Mouse (Mus musculus): ENCODE results near the gene Dscam. TPM values are rescaled to one million over a fixed set of nuclear protein-coding genes. Genes with fewer than 3 reads are reported as not detected.

Gene Dscam
- polyA plus RNA-seq, 1 experiment from 2014 or later, result 0.05 TPM

- DNase-seq (ENCODE audit: low spot score), result no peak
- TF ChIP-seq CTCF (IDR thresholded peaks at IDR 0.05; ENCODE audit: low read depth), result no peak
- no peak overlapping the region for H3K4me3 ChIP-seq (replicated peaks; ENCODE audit: low read depth, low read length)
- H3K4me2 ChIP-seq (ENCODE audit: low read length), result no peak overlapping the region
- H3K27me3 ChIP-seq (ENCODE audit: insufficient read depth, low read length), result no peaks in the 10 kb centered on the region
- no peaks in the 10 kb centered on the region for H3K36me3 ChIP-seq (ENCODE audit: insufficient read depth, low read length)
- no peaks in the 10 kb centered on the region for H3K4me1 ChIP-seq (replicated peaks; ENCODE audit: insufficient read depth, low read length)
- no peak for ATAC-seq (replicated peaks; ENCODE audit: low FRiP score, low read depth)
- no peak overlapping the region for H3K9ac ChIP-seq (ENCODE audit: low read depth, low read length)
- H3K9me3 ChIP-seq (replicated peaks; ENCODE audit: low read length), result no peaks in the 10 kb centered on the region
- 79% methylated on average over 3 of the region's 3 CpGs for WGBS
- no peak overlapping the region for H3K27ac ChIP-seq
Observed at GRCm38 (mm10) chr16:96640101-96640500, 530.5 kb downstream of the Dscam start.

- H3K27me3 ChIP-seq (ENCODE audit: insufficient read depth, low read length), result no peaks in the 10 kb centered on the region
- no peak overlapping the region for H3K4me2 ChIP-seq (ENCODE audit: low read length)
- no peak overlapping the region for H3K9ac ChIP-seq (ENCODE audit: low read depth, low read length)
- H3K4me1 ChIP-seq (replicated peaks; ENCODE audit: insufficient read depth, low read length), result no peaks in the 10 kb centered on the region
- H3K4me3 ChIP-seq (replicated peaks; ENCODE audit: low read depth, low read length), result no peak overlapping the region
- 62% methylated on average over 2 of the region's 2 CpGs for WGBS
- H3K36me3 ChIP-seq (ENCODE audit: insufficient read depth, low read length), result no peaks in the 10 kb centered on the region
- no peak overlapping the region for H3K27ac ChIP-seq
- ATAC-seq (replicated peaks; ENCODE audit: low FRiP score, low read depth), result no peak
- no peak for TF ChIP-seq CTCF (IDR thresholded peaks at IDR 0.05; ENCODE audit: low read depth)
- H3K9me3 ChIP-seq (replicated peaks; ENCODE audit: low read length), result no peaks in the 10 kb centered on the region
- no peak for DNase-seq (ENCODE audit: low spot score)
Observed at GRCm38 (mm10) chr16:96635916-96636315, 534.6 kb downstream of the Dscam start.

GRCm38 (mm10) chr16:96634791-96635143 is 535.8 kb downstream of the Dscam start:
- H3K4me2 ChIP-seq (ENCODE audit: low read length), result no peak overlapping the region
- no peak for DNase-seq (ENCODE audit: low spot score)
- no peaks in the 10 kb centered on the region for H3K4me1 ChIP-seq (replicated peaks; ENCODE audit: insufficient read depth, low read length)
- no peak overlapping the region for H3K27ac ChIP-seq
- no peaks in the 10 kb centered on the region for H3K9me3 ChIP-seq (replicated peaks; ENCODE audit: low read length)
- no peaks in the 10 kb centered on the region for H3K36me3 ChIP-seq (ENCODE audit: insufficient read depth, low read length)
- H3K27me3 ChIP-seq (ENCODE audit: insufficient read depth, low read length), result no peaks in the 10 kb centered on the region
- ATAC-seq (replicated peaks; ENCODE audit: low FRiP score, low read depth), result no peak
- TF ChIP-seq CTCF (IDR thresholded peaks at IDR 0.05; ENCODE audit: low read depth), result no peak
- no peak overlapping the region for H3K9ac ChIP-seq (ENCODE audit: low read depth, low read length)
- no peak overlapping the region for H3K4me3 ChIP-seq (replicated peaks; ENCODE audit: low read depth, low read length)

- Histone ChIP-seq H3K36me3 (ENCODE audit: insufficient read depth, low read length) (no peaks in the 10 kb centered on the region), H3K27me3 (ENCODE audit: insufficient read depth, low read length) (no peaks in the 10 kb centered on the region), H3K4me2 (ENCODE audit: low read length) (no peak overlapping the region), H3K4me3 (replicated peaks; ENCODE audit: low read depth, low read length) (no peak overlapping the region), H3K9me3 (replicated peaks; ENCODE audit: low read length) (no peaks in the 10 kb centered on the region), H3K4me1 (replicated peaks; ENCODE audit: insufficient read depth, low read length) (no peaks in the 10 kb centered on the region), H3K27ac (no peak overlapping the region), H3K9ac (ENCODE audit: low read depth, low read length) (no peak overlapping the region)
- 79% methylated on average over 4 of the region's 4 CpGs for WGBS
- ATAC-seq (replicated peaks; ENCODE audit: low FRiP score, low read depth) (no peak), DNase-seq (ENCODE audit: low spot score) (no peak)
- no peak for TF ChIP-seq CTCF (IDR thresholded peaks at IDR 0.05; ENCODE audit: low read depth)
Observed at GRCm38 (mm10) chr16:96634097-96634790, 536.3 kb downstream of the Dscam start.

GRCm38 (mm10) chr16:96630241-96630640 is 540.3 kb downstream of the Dscam start:
- no peaks in the 10 kb centered on the region for H3K36me3 ChIP-seq (ENCODE audit: insufficient read depth, low read length)
- no peak overlapping the region for H3K27ac ChIP-seq
- H3K4me3 ChIP-seq (replicated peaks; ENCODE audit: low read depth, low read length), result no peak overlapping the region
- 45% methylated on average over 7 of the region's 7 CpGs for WGBS
- no peaks in the 10 kb centered on the region for H3K27me3 ChIP-seq (ENCODE audit: insufficient read depth, low read length)
- no peaks in the 10 kb centered on the region for H3K9me3 ChIP-seq (replicated peaks; ENCODE audit: low read length)
- no peak for TF ChIP-seq CTCF (IDR thresholded peaks at IDR 0.05; ENCODE audit: low read depth)
- DNase-seq (ENCODE audit: low spot score) (no peak), ATAC-seq (replicated peaks; ENCODE audit: low FRiP score, low read depth) (no peak)
- no peaks in the 10 kb centered on the region for H3K4me1 ChIP-seq (replicated peaks; ENCODE audit: insufficient read depth, low read length)
- H3K4me2 ChIP-seq (ENCODE audit: low read length), result no peak overlapping the region
- H3K9ac ChIP-seq (ENCODE audit: low read depth, low read length), result no peak overlapping the region

- Histone ChIP-seq H3K36me3 (ENCODE audit: insufficient read depth, low read length) (no peaks in the 10 kb centered on the region), H3K27me3 (ENCODE audit: insufficient read depth, low read length) (no peaks in the 10 kb centered on the region), H3K4me2 (ENCODE audit: low read length) (no peak overlapping the region), H3K27ac (no peak overlapping the region), H3K4me3 (replicated peaks; ENCODE audit: low read depth, low read length) (no peak overlapping the region), H3K4me1 (replicated peaks; ENCODE audit: insufficient read depth, low read length) (no peaks in the 10 kb centered on the region), H3K9ac (ENCODE audit: low read depth, low read length) (no peak overlapping the region), H3K9me3 (replicated peaks; ENCODE audit: low read length) (no peaks in the 10 kb centered on the region)
- ATAC-seq (replicated peaks; ENCODE audit: low FRiP score, low read depth), result no peak
- no peak for TF ChIP-seq CTCF (IDR thresholded peaks at IDR 0.05; ENCODE audit: low read depth)
- peak; percentile 56 for DNase-seq (ENCODE audit: low spot score)
- WGBS, result 58% methylated on average over 5 of the region's 5 CpGs
Observed at GRCm38 (mm10) chr16:96629623-96630022, 540.9 kb downstream of the Dscam start.

GRCm38 (mm10) chr16:96625468-96625867 is 545.1 kb downstream of the Dscam start:
- Histone ChIP-seq H3K4me1 (replicated peaks; ENCODE audit: insufficient read depth, low read length) (no peaks in the 10 kb centered on the region), H3K27me3 (ENCODE audit: insufficient read depth, low read length) (0 out of 2 replicates have a peak, but pooled peaks cover 3% of the 10 kb centered on the region), H3K4me2 (ENCODE audit: low read length) (no peak overlapping the region), H3K9ac (ENCODE audit: low read depth, low read length) (no peak overlapping the region), H3K4me3 (replicated peaks; ENCODE audit: low read depth, low read length) (no peak overlapping the region), H3K9me3 (replicated peaks; ENCODE audit: low read length) (no peaks in the 10 kb centered on the region), H3K36me3 (ENCODE audit: insufficient read depth, low read length) (no peaks in the 10 kb centered on the region), H3K27ac (no peak overlapping the region)
- DNase-seq (ENCODE audit: low spot score), result no peak
- no peak for ATAC-seq (replicated peaks; ENCODE audit: low FRiP score, low read depth)
- 41% methylated on average over 4 of the region's 4 CpGs for WGBS
- no peak for TF ChIP-seq CTCF (IDR thresholded peaks at IDR 0.05; ENCODE audit: low read depth)

All from kidney, postnatal 0 days (tissue).